Mouse (Mus musculus): ENCODE measurements around the gene Cox10. TPM values are rescaled to one million over a fixed set of nuclear protein-coding genes. Genes with fewer than 3 reads are reported as not detected.
A peak's percentile ranks its signal among the peaks of the same experiment; 100 is the strongest.

Cox10 gene
- polyA plus RNA-seq, 1 experiment from 2014 or later: 33.8 TPM

- Histone ChIP-seq H3K9me3 (no peaks in the 10 kb centered on the region), H3K4me3 (no peak overlapping the region), H3K4me1 (peaks cover 26% of the 10 kb centered on the region), H3K27me3 (ENCODE audit: insufficient read depth, poor library complexity, severe bottlenecking) (peaks cover 7% of the 10 kb centered on the region; the same call in 1 of the 2 replicates), H3K27ac (no peak overlapping the region), H3K36me3 (peaks cover 13% of the 10 kb centered on the region)
- WGBS: 50% methylated on average over 7 of the region's 7 CpGs
- DNase-seq (ENCODE audit: low spot score): no peak
Measured at GRCm38 (mm10) chr11:64041281-64041680, 38.0 kb downstream of the Cox10 start.

- Histone ChIP-seq H3K4me3 (no peak overlapping the region), H3K27me3 (ENCODE audit: insufficient read depth, poor library complexity, severe bottlenecking) (peaks cover 11% of the 10 kb centered on the region; the same call in 1 of the 2 replicates), H3K4me1 (peaks cover 39% of the 10 kb centered on the region), H3K27ac (no peak overlapping the region), H3K36me3 (peaks cover 7% of the 10 kb centered on the region), H3K9me3 (no peaks in the 10 kb centered on the region)
- 40% methylated on average over 1 of the region's 1 CpGs for WGBS
- DNase-seq (ENCODE audit: low spot score): no peak
Measured at GRCm38 (mm10) chr11:64039600-64039999, 39.7 kb downstream of the Cox10 start.

- peaks cover 41% of the 10 kb centered on the region for H3K4me1 ChIP-seq
Measured at GRCm38 (mm10) chr11:64037471-64038125, 41.7 kb downstream of the Cox10 start.

GRCm38 (mm10) chr11:64036306-64036705 is 43.0 kb downstream of the Cox10 start:
- Histone ChIP-seq H3K27ac (no peak overlapping the region), H3K4me1 (peaks cover 32% of the 10 kb centered on the region), H3K27me3 (ENCODE audit: insufficient read depth, poor library complexity, severe bottlenecking) (peaks cover 11% of the 10 kb centered on the region; the same call in 1 of the 2 replicates), H3K9me3 (no peaks in the 10 kb centered on the region), H3K4me3 (no peak overlapping the region), H3K36me3 (0 out of 2 replicates have a peak, but pooled peaks cover 5% of the 10 kb centered on the region)
- 69% methylated on average over 7 of the region's 7 CpGs for WGBS
- DNase-seq (ENCODE audit: low spot score): no peak

More at GRCm38 (mm10) chr11:64037471-64038125, 41.7 kb downstream of the Cox10 start:
- whole genome bisulfite sequencing: 49% methylated on average over 15 of the region's 15 CpGs
- Histone ChIP-seq H3K27me3 (ENCODE audit: insufficient read depth, poor library complexity, severe bottlenecking) (peaks cover 11% of the 10 kb centered on the region; the same call in 1 of the 2 replicates), H3K4me3 (no peak overlapping the region), H3K9me3 (no peaks in the 10 kb centered on the region), H3K27ac (no peak overlapping the region), H3K36me3 (no peaks in the 10 kb centered on the region)
- DNase-seq (ENCODE audit: low spot score): no peak

GRCm38 (mm10) chr11:64035709-64036108 is 43.6 kb downstream of the Cox10 start:
- H3K4me1 ChIP-seq: peaks cover 30% of the 10 kb centered on the region
- DNase-seq (ENCODE audit: low spot score): no peak
- no peak overlapping the region for H3K4me3 ChIP-seq
- WGBS: 83% methylated on average over 4 of the region's 4 CpGs
- 0 out of 2 replicates have a peak, but pooled peaks cover 6% of the 10 kb centered on the region for H3K36me3 ChIP-seq
- H3K9me3 ChIP-seq: no peaks in the 10 kb centered on the region
- H3K27ac ChIP-seq: no peak overlapping the region
- H3K27me3 ChIP-seq (ENCODE audit: insufficient read depth, poor library complexity, severe bottlenecking): peaks cover 11% of the 10 kb centered on the region; the same call in 1 of the 2 replicates

GRCm38 (mm10) chr11:64034686-64035085 is 44.6 kb downstream of the Cox10 start:
- Histone ChIP-seq H3K9me3 (no peaks in the 10 kb centered on the region), H3K4me3 (no peak overlapping the region), H3K27ac (no peak overlapping the region), H3K27me3 (ENCODE audit: insufficient read depth, poor library complexity, severe bottlenecking) (peaks cover 11% of the 10 kb centered on the region; the same call in 1 of the 2 replicates), H3K4me1 (peaks cover 30% of the 10 kb centered on the region), H3K36me3 (0 out of 2 replicates have a peak, but pooled peaks cover 6% of the 10 kb centered on the region)
- no peak for DNase-seq (ENCODE audit: low spot score)
- WGBS: 65% methylated on average over 5 of the region's 5 CpGs

GRCm38 (mm10) chr11:64027423-64027822 is 51.8 kb downstream of the Cox10 start:
- DNase-seq (ENCODE audit: low spot score): no peak
- no peak overlapping the region for H3K4me3 ChIP-seq
- peaks cover 6% of the 10 kb centered on the region; the same call in 1 of the 2 replicates for H3K27me3 ChIP-seq (ENCODE audit: insufficient read depth, poor library complexity, severe bottlenecking)
- no peaks in the 10 kb centered on the region for H3K9me3 ChIP-seq
- H3K27ac ChIP-seq: no peak overlapping the region
- WGBS: 61% methylated on average over 8 of the region's 8 CpGs
- H3K4me1 ChIP-seq: peaks cover 37% of the 10 kb centered on the region
- 0 out of 2 replicates have a peak, but pooled peaks cover 6% of the 10 kb centered on the region for H3K36me3 ChIP-seq

- no peak for DNase-seq (ENCODE audit: low spot score)
- Histone ChIP-seq H3K36me3 (no peaks in the 10 kb centered on the region), H3K27me3 (ENCODE audit: insufficient read depth, poor library complexity, severe bottlenecking) (peaks cover 6% of the 10 kb centered on the region; the same call in 1 of the 2 replicates), H3K4me3 (no peak overlapping the region), H3K27ac (no peak overlapping the region), H3K4me1 (peaks cover 37% of the 10 kb centered on the region), H3K9me3 (no peaks in the 10 kb centered on the region)
- 67% methylated on average over 4 of the region's 4 CpGs for WGBS
Measured at GRCm38 (mm10) chr11:64025843-64026242, 53.4 kb downstream of the Cox10 start.

GRCm38 (mm10) chr11:64024575-64024974 is 54.7 kb downstream of the Cox10 start:
- H3K27ac ChIP-seq: no peak overlapping the region
- H3K9me3 ChIP-seq: no peaks in the 10 kb centered on the region
- peaks cover 37% of the 10 kb centered on the region for H3K4me1 ChIP-seq
- no peak overlapping the region for H3K4me3 ChIP-seq
- 80% methylated on average over 7 of the region's 7 CpGs for WGBS
- DNase-seq (ENCODE audit: low spot score): no peak
- no peaks in the 10 kb centered on the region for H3K36me3 ChIP-seq
- H3K27me3 ChIP-seq (ENCODE audit: insufficient read depth, poor library complexity, severe bottlenecking): peaks cover 6% of the 10 kb centered on the region; the same call in 1 of the 2 replicates

GRCm38 (mm10) chr11:64023380-64023981 is 55.8 kb downstream of the Cox10 start:
- no peaks in the 10 kb centered on the region for H3K36me3 ChIP-seq
- DNase-seq (ENCODE audit: low spot score): no peak
- peaks cover 6% of the 10 kb centered on the region; the same call in 1 of the 2 replicates for H3K27me3 ChIP-seq (ENCODE audit: insufficient read depth, poor library complexity, severe bottlenecking)
- no peaks in the 10 kb centered on the region for H3K9me3 ChIP-seq
- WGBS: 47% methylated on average over 15 of the region's 15 CpGs
- H3K4me1 ChIP-seq: peaks cover 48% of the 10 kb centered on the region
- peak overlapping the region; percentile 36; the same call in 1 of the 2 replicates for H3K27ac ChIP-seq
- H3K4me3 ChIP-seq: no peak overlapping the region

- Histone ChIP-seq H3K27ac (no peak overlapping the region), H3K27me3 (ENCODE audit: insufficient read depth, poor library complexity, severe bottlenecking) (peaks cover 6% of the 10 kb centered on the region; the same call in 1 of the 2 replicates), H3K36me3 (no peaks in the 10 kb centered on the region), H3K4me1 (peaks cover 49% of the 10 kb centered on the region), H3K4me3 (no peak overlapping the region), H3K9me3 (no peaks in the 10 kb centered on the region)
- WGBS: 65% methylated on average over 9 of the region's 9 CpGs
- no peak for DNase-seq (ENCODE audit: low spot score)
Measured at GRCm38 (mm10) chr11:64022403-64023047, 56.7 kb downstream of the Cox10 start.

- H3K36me3 ChIP-seq: no peaks in the 10 kb centered on the region
- 31% methylated on average over 8 of the region's 8 CpGs for WGBS
- H3K27ac ChIP-seq: no peak overlapping the region
- H3K9me3 ChIP-seq: no peaks in the 10 kb centered on the region
- 0 out of 2 replicates have a peak, but pooled peaks cover 3% of the 10 kb centered on the region for H3K27me3 ChIP-seq (ENCODE audit: insufficient read depth, poor library complexity, severe bottlenecking)
- peaks cover 42% of the 10 kb centered on the region for H3K4me1 ChIP-seq
- DNase-seq (ENCODE audit: low spot score): no peak
- H3K4me3 ChIP-seq: no peak overlapping the region
Measured at GRCm38 (mm10) chr11:64019235-64019634, 60.0 kb downstream of the Cox10 start.

GRCm38 (mm10) chr11:64018165-64018564 is 61.1 kb downstream of the Cox10 start:
- no peaks in the 10 kb centered on the region for H3K36me3 ChIP-seq
- H3K9me3 ChIP-seq: no peaks in the 10 kb centered on the region
- peaks cover 32% of the 10 kb centered on the region for H3K4me1 ChIP-seq
- H3K27ac ChIP-seq: no peak overlapping the region
- 0 out of 2 replicates have a peak, but pooled peaks cover 3% of the 10 kb centered on the region for H3K27me3 ChIP-seq (ENCODE audit: insufficient read depth, poor library complexity, severe bottlenecking)
- WGBS: 63% methylated on average over 5 of the region's 5 CpGs
- DNase-seq (ENCODE audit: low spot score): no peak
- no peak overlapping the region for H3K4me3 ChIP-seq

All from heart, embryonic 10.5 days (tissue).